Mouse (Mus musculus) frontal cortex, postnatal 25 days (tissue): ENCODE measurements around the gene Mprip.
A peak's percentile ranks its signal among the peaks of the same experiment; 100 is the strongest.
"Not testable (repeated sequence)": the region's sequence is repeated elsewhere in the genome, so short reads cannot be mapped to it uniquely, and the experiment has no call there.

Source experiments
- DNase-seq, 2 experiments: peaks; one replicate each; pipeline ENCODE4 v3.0.0; 2022; ENCODE audit warnings: low spot score in 2 of 2

Gene Mprip

GRCm38 (mm10) chr11:59715424-59715840 lies 54.3 kb downstream of the Mprip start:
- DNase-seq: no peak

- DNase-seq: no peak
Observed at GRCm38 (mm10) chr11:59717801-59718291, 56.7 kb downstream of the Mprip start.

GRCm38 (mm10) chr11:59719185-59719584 lies 58.1 kb downstream of the Mprip start:
- no peak for DNase-seq

- DNase-seq: no peak
Observed at GRCm38 (mm10) chr11:59721385-59721784, 60.3 kb downstream of the Mprip start.

DNA sequence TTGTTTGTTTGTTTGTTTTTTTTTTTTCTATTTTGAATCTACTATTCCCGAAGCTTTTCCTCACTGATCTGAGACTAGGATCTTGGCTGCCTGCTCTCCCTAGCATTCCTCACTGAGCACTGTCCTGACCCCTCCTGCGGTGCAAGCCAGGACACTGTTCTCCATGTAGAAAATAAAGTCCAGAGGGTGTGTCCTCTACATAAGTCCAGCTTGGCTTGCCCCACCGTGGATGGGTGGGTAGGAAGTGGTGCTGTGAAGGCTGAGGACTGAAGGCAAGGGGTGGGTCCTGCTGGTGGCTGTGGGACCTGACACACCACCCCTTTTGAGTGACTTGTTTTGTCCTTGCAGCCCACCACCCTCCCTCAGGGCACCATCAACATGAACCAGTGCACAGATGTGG lies 66.1 kb downstream of the Mprip start:
- DNase-seq: no peak

- no peak for DNase-seq
Observed at GRCm38 (mm10) chr11:59731821-59732220, 70.7 kb downstream of the Mprip start.

GRCm38 (mm10) chr11:59732407-59733066 lies 71.4 kb downstream of the Mprip start:
- no peak for DNase-seq

- DNase-seq: not testable (repeated sequence)
Observed at GRCm38 (mm10) chr11:59733600-59733999, 72.5 kb downstream of the Mprip start.

- DNase-seq: no peak
Observed at GRCm38 (mm10) chr11:59734335-59734734, 73.2 kb downstream of the Mprip start.

GRCm38 (mm10) chr11:59735938-59736337 lies 74.8 kb downstream of the Mprip start:
- not testable (repeated sequence) for DNase-seq

- DNase-seq: no peak
Observed at GRCm38 (mm10) chr11:59737250-59737649, 76.1 kb downstream of the Mprip start.

- no peak for DNase-seq
Observed at GRCm38 (mm10) chr11:59739996-59740395, 78.9 kb downstream of the Mprip start.

DNA sequence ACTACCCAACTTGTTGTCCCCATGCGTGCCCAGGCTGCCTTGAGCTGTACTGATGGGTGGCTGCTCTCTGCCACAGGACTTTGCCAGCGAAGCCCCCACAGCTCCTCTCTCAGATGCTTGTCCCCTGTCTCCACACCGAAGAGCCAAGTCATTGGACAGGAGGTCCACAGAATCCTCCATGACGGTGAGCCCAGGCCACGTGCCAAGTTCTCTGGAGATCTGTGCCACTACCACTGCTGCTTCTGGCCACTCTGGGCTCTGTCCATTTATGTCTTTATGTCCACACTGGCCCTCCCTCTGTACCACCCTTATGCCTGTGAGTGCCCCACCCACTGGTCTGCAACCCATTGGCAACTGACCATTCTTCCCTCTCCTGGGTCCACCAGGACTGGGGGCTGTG lies 80.8 kb downstream of the Mprip start:
- no peak for DNase-seq

DNA sequence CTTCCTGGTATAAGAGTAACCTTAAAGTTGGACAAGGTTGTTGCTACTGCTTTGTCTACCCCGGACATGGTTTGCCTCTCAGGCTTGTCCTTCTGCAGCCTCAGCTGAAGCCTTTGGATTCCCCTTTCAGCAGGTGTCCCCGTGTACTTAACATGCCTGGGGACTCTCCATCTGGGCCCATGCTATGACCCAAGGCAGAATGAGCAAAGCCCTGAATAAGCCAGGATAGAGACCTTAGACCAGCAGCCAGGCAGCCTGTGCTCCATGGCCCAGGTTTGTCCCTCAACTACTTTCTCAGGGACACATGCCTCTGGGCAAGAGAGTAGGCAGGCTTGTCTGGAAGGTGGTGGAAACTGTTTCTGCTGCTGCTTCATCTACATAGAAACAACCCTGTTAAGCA lies 82.2 kb downstream of the Mprip start:
- no peak for DNase-seq

DNA sequence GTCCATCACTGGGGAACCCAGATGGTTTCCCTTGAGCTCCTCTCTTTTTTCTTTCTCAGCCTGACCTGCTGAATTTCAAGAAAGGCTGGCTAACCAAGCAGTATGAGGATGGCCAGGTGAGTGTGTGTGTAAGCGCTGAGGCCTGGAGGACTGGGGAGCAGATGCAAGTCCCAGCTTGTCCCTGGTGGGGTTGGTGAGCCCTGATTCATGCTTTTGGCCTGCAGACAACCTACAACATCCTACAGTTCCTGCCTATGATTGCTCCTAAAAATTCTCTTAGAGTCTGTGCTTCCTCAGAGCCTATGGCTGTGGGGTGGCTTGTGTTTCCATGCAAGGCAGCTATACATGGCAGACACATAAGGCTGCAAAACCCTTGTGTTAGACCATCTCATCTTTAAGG lies 82.6 kb downstream of the Mprip start:
- no peak for DNase-seq

DNA sequence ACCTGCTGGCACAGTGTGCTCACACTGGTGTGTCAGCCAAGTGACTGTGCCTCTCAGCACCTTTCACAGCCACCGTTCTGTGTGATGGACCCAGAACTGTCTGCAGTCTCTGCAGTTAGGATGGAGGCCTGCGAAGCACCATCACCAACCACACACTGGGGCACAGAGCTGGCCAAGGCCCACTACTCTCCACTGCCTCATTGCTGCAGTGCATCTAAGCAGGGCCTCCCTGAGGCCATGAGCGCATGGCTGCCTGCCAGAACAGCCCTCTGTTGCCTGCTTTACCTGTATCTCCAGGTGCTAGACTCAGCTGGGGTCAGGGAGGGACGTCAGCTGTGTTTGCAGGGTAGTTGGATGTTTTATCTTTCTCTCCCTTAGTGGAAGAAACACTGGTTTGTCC lies 83.3 kb downstream of the Mprip start:
- DNase-seq: no peak

GRCm38 (mm10) chr11:59745851-59746250 lies 84.7 kb downstream of the Mprip start:
- no peak for DNase-seq

DNA sequence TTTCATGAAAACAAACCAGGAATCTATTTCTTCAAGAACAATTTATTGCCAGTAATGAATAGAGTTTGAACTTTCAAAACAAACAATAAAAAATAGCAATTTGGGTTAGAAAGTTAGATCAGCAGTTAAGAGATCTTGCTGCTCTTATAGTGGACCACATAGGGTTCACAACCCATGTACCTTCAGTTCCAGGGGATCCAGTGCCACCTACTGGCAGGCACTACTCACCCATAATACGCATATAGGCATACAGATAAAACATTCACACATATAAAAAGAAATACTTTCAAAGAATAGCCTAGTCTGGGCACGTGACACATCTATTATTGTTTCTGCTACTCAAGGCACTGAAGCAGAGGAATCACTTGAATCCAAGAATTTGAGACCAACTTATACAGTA lies 85.5 kb downstream of the Mprip start:
- DNase-seq: no peak

DNA sequence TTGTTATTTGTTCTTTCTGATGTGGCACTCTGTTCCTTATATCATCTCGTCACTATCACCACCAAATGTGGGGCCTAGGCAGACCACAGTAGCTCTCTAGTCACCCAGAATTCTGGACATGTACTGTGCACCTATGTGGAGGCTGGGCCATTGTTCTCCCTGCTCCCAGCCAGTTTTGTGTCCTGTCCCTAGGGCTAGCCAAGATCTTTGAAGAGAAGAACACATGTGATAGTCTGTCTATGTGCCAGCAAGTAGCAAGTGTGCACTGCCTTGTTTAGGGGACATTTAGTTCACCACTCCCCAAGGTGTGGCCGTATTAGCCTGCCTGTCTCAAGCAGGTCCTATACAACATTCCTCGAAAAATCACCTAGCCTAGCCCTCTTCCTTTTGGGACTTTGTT lies 87.9 kb downstream of the Mprip start:
- DNase-seq: no peak

GRCm38 (mm10) chr11:59754504-59754903 lies 93.4 kb downstream of the Mprip start:
- no peak for DNase-seq

DNA sequence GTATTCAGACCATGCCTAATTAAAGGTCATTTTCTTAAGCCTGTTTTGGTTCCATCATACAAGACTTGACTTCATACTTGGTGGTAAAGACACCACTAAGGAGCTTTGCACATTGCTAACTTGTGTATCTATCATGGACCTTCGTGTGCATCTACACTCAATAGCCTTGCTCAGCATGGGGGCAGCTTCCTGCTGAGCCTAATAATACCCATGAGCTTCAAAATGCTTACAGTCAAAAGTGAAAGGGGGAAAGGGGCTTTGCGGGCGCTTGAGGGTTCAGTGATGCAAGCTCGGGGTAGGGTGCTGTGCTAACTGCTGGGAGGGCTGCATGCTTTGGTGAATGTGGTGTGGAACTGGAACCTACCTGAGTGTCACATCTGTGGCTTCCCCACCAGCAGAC lies 95.2 kb downstream of the Mprip start:
- no peak for DNase-seq

DNA sequence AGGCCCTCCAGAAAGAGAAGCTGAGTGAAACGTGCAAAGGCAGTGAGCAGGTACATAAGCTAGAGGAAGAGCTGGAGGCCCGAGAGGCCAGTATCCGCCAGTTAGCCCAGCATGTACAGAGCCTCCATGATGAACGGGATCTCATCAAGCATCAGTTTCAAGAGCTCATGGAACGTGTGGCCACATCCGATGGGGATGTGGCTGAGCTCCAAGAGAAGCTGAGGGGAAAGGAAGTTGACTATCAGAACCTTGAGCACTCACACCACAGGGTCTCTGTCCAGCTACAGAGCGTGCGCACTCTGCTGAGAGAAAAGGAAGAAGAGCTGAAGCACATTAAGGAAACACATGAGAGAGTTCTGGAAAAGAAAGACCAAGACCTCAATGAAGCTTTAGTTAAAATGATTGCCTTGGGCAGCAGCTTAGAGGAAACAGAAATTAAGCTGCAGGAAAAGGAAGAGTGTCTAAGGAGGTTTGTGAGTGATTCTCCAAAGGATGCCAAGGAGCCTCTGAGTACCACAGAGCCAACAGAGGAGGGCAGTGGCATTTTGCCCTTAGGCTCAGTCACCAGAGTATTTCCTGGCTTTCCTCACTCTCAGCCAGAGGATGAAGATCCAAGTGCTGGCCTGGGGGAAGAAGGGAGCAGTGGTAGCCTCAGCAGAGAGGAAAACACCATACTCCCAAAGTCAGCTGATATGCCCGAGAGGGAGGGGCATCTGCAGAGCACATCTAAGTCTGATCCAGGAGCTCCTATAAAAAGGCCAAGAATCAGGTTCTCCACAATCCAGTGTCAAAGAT lies 97.3 kb downstream of the Mprip start:
- DNase-seq: no peak

DNA sequence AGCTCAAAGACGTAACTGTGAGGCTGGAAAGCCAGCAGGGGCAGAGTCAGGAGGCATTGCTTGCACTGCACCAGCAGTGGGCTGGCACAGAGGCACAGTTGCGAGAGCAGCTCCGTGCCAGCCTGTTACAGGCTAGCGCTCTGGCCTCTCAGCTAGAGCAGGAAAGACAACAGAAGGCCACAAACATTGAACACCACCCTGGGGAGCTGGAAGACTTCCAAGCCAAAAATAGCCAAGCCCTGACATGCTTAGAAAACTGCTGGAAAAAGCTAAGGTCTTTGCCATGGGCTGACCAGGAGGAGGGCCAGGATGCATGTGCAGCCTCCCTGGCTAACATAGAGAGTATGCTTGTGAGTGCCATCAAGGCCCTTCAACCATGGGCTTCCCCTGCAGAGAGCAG lies 98.1 kb downstream of the Mprip start:
- peak in 1 of 2 experiments; percentile 35 for DNase-seq
